Mouse (Mus musculus): ENCODE data around the gene Fbxw4.
A peak's percentile ranks its signal among the peaks of the same experiment; 100 is the strongest.

Gene Fbxw4

GRCm38 (mm10) chr19:45659738-45660502 lies at the start of gene Fbxw4:
TSS of gene Fbxw4 (minus strand) at chr19:45660312.
- DNase-seq (ENCODE audit: low spot score in 2 of 2): peak; percentile 80 to 83

DNA sequence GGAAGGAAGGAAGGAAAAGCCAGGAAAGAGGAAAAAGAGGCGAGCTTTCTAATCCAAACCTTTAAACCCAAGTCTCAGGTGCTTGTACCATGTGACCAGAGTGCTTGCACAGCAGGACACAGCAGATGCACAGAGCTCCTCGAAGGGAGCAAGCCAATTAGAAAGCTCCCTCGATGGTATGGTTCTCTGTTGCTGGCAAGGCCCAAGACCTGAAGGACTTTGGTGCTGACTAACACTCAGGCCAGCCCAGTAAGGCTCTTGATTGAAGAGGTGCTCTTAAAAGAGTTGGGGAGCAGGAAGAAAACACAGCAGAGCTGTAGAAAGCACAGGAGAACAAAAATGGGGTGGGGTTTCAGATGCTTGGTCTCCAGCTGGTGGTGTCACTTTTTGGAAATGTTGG lies 48.6 kb upstream of the Fbxw4 start:
- no peak for DNase-seq (ENCODE audit: low spot score in 2 of 2)

DNA sequence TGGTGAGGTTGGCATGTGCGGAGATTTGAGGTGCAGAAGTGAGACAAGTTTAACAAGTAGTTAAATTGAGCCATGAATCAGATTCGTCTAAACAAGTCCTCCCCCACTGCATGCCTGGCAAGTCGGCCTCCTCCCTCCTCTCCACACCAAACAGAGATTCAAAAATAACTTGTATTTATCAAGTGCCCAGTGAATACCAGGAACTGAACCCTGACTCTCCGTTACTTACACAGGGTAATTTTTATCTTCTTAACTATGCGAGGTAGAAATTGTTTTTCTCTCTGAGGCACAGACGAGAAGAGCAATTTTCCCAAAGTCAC lies 36.1 kb upstream of the Fbxw4 start:
- no peak for DNase-seq (ENCODE audit: low spot score in 2 of 2)

- no peak for DNase-seq (ENCODE audit: low spot score in 2 of 2)
These were observed 35.6 kb upstream of the Fbxw4 start for GRCm38 (mm10) chr19:45695496-45696280.

DNA sequence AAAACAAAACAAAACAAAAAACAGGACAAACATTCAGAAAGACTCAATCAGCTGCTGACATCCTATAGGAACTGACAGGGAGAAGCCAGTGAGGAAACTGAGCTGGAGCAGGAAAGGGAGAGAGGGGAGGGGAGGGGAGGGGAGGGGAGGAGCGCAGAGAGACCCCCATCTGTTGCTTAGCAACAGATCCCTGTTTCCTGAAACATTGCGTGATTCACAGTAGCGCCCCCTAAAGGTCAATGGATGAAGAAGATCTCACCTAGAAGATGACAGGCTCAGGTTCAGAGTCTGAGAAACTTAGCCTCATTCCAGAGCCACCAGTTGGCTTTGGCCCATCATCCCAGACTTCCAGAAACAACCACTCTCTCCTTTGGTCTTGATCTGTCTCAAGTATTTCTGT lies 33.9 kb upstream of the Fbxw4 start:
- no peak for DNase-seq (ENCODE audit: low spot score in 2 of 2)

DNA sequence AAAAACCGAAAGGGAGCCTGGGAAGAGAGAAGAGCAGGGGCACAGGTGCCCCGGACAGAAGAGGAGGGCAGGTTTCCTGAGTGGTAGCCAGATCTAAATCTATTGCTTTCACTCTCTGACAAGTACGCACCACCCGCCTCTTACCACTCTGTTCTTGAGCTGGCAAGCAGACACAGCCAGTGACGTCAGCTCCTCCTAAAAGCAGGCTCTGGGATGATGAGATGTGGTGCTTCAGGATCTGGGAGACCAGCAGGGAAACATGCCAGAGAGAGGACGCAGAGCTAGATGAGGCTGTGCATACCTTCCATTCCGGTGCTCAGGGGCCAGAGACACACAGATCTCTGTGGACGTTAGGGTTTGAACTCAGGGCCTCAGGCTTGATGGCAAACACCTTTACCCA lies 32.1 kb upstream of the Fbxw4 start:
- peak; percentile 49 to 63 for DNase-seq (ENCODE audit: low spot score in 2 of 2)

DNA sequence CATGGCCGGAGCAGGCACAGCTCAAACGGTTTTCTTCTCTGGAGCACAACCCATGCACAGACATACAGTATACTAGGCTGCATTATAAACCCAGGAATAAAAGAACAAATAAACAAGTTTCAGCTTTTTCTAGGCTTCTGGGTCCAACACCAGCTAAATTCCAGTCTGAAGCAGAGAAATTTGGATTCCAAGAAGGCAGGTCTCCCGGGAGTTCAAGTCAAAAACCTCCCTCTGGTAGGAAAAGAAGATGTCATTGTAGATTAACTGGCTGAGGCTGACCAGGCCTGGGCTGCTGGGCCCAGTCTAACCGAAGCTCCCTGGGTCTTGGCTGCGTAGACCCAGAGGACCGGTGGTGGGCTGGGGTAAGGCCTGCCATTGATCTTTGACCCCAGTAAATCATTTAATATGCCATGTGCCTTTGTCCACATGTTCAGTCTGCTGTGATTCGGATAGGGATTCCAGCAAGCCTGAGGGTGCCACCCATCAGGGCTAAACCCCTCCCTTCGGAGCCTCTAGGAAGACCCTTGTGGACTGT lies 31.0 kb upstream of the Fbxw4 start:
- no peak for DNase-seq (ENCODE audit: low spot score in 2 of 2)

DNA sequence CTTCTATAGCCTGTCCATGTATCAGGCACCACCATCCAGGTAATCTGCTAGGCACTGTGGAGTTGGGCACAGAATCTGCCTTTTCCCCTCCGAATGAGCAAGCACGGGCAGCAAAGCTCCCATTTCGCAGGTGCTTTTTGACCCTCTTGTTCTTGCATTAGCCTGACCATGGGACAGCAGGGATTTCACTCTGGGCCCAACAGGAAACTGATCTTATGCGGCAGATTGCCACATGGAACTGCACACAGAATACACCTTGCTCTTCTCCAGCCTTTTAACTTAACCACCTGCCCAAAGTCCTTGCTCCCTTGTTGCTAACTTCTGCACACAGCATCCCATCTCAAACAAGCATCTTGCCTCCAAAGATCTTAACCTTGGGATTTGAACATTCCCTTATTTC lies 26.9 kb upstream of the Fbxw4 start:
- DNase-seq (ENCODE audit: low spot score in 2 of 2): no peak

DNA sequence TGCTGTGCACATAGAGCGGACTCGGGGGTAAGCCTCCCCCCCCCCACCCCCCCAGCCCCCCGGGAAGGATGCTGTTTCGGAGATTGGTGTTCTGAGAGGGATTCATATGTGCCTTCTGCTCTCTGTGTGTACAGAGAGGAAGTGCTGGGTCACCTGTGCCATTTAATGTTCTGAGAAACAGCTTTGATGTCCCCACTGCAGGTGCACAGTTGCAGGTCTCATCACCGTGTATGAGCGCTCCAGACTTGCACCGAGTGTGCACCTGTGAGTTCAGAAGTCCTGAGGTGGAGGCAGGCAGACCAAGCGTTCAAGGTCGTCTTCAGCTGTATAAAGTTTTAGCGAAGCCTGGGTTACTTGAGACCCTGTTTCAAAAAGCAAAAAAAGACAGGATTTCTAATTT lies 23.6 kb upstream of the Fbxw4 start:
- no peak for DNase-seq (ENCODE audit: low spot score in 2 of 2)

- no peak for DNase-seq (ENCODE audit: low spot score in 2 of 2)
These were observed 20.5 kb upstream of the Fbxw4 start for GRCm38 (mm10) chr19:45680495-45681130.

DNA sequence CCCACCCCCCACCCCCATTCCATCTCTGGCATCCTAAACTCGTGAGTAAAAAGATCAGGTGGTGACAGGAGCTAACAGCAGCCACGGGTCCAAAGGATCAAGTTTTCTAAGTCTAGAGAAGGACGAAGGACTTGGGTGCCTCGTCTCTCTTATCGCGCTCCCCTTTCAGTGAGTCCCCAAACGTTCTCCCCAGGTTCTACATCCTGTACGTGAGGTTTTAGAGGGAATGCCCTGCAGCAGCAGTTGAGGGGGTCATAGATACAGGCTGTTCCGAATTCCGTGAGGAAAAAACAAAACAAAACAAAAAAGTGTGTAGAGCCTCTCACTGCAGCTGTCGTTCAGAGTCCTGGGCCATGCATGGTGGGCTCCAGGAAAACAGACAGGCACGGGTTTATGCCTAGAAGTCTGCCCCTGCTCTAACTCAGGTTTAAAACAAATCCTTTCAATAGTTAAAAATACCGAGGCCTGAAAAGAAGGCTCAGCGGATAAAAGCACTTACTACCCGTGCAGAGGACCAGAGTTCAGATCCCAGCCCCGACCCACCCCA lies 16.7 kb upstream of the Fbxw4 start:
- DNase-seq (ENCODE audit: low spot score in 2 of 2): no peak

- DNase-seq (ENCODE audit: low spot score in 2 of 2): no peak
These were observed 15.8 kb upstream of the Fbxw4 start for GRCm38 (mm10) chr19:45675720-45676581.

- no peak for DNase-seq (ENCODE audit: low spot score in 2 of 2)
These were observed 15.1 kb upstream of the Fbxw4 start for GRCm38 (mm10) chr19:45675196-45675595.

DNA sequence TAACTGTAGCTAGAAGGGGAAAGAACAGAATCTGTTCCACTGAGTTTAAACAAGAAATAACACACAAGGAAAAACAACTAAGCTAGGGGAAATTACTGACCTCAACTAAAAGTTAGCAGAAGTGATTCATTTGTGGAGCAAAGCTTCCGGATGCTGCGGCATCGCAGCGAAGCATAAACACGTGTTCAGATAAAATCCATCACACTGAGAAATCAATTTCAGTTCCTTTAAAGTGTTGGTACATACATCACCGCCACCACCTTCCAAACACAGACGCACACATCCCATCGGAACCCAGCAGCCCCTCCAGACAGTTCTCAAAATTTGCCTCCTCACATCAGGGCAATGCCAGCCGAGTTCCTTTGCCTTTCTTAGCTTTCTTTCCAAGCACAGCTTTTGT lies 12.9 kb upstream of the Fbxw4 start:
- DNase-seq (ENCODE audit: low spot score in 2 of 2): no peak

GRCm38 (mm10) chr19:45668986-45669385 lies 8.9 kb upstream of the Fbxw4 start:
- no peak for DNase-seq (ENCODE audit: low spot score in 2 of 2)

DNA sequence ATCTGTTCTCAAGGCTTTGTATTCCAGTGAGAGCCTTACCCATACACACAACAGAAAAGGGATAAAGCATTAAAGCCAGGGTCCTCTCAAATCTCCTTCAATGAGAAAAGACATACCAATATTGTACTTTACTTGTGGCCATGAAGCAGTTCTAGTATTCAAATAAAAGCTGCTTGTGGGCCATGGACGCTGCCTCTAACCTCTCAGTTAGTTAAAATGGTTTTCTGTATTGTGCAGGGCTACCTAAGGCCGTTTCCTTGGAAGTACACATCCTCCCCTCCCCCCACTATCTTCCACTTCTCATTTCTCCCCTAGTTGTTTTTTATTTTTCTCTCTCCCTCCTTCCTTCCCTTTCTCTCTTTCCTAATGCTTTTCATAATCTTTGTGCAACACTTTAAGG lies 3.7 kb upstream of the Fbxw4 start:
- DNase-seq (ENCODE audit: low spot score in 2 of 2): no peak

GRCm38 (mm10) chr19:45660503-45660790 lies 335 bp upstream of the Fbxw4 start:
- DNase-seq (ENCODE audit: low spot score in 2 of 2): no peak

- DNase-seq (ENCODE audit: low spot score in 2 of 2): peak in 1 of 2 experiments; percentile 40
These were observed 793 bp downstream of the Fbxw4 start for GRCm38 (mm10) chr19:45659301-45659737.

DNA sequence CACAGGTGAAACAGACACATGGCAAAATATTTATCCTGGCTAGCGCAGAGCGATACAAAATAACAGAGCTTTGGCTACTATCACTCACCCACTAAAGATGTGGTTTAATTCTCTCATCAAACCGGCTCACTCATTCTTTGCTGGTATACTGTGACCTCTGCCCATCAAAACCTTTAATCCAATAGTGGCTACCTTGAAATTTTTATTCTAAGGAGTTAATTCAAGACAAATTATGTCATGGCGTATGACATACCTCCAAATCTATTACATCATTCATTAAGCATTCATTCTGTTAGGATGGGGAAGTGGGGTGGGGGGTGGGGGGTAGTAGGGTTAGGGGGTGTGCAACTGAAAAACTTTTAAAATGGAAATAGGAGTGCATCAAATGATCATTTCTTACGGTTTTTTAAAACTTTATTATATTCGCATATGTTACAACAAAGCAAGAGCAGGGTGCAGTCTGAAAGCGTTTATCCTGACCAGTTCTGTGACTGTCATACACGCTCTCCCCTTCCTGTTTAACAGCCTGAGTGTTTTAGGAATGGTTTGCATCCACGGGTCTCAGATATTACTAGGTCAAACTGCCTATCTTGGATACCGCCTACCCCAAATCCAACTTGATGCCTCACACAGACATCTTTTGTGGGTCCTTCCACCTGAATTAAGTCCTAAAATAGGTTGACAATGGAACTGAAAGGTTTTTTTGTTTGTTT lies 1.4 kb downstream of the Fbxw4 start:
- no peak for DNase-seq (ENCODE audit: low spot score in 2 of 2)

DNA sequence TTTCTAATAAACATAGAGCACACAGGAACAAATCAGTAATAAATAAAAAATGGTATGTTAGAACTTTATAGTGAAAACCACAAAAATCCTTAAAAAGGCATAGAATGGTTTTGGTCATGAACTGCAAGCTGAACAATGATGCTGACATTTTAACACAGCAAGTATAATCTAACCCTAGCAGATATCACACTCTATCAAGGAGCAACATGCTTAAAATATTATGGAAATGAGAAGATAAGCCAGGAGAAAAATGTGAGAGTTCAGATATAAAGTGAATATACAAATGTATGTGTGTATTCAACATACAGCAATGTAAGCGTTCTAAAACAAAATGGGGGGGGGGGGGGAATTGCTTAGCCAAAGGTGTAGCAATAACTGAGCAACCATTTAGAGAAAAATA lies 2.3 kb downstream of the Fbxw4 start:
- DNase-seq (ENCODE audit: low spot score in 2 of 2): no peak

All from right cerebral cortex, postnatal 10 days (tissue).